ENCODE assay signal across 24 mouse cellular contexts in genomic region chr12:113338891-113339290, GRCm38 (mm10).
"Had no signal": no experiment of that assay in that cellular context is flagged by ENCODE, and none has a peak within 500 bp of the region (broad histone marks: within the 10 kb centered on the region; RNA-seq: fewer than 3 reads in every experiment).

No protein-coding gene starts in this region.

- H3K9ac ChIP-seq: heart, embryonic 15.5 days; hindbrain, embryonic 12.5 days; hindbrain, embryonic 14.5 days; intestine, embryonic 15.5 days; limb, embryonic 12.5 days; liver, embryonic 13.5 days had no signal

- H3K4me1 ChIP-seq: heart, embryonic 15.5 days; hindbrain, embryonic 10.5 days; hindbrain, embryonic 12.5 days; intestine, embryonic 15.5 days; limb, embryonic 10.5 days; limb, embryonic 12.5 days; liver, embryonic 13.5 days had no signal

- H3K4me2 ChIP-seq: heart, embryonic 15.5 days; hindbrain, embryonic 12.5 days; hindbrain, embryonic 14.5 days; intestine, embryonic 15.5 days; limb, embryonic 12.5 days; liver, embryonic 11.5 days; liver, embryonic 13.5 days had no signal

- DNase-seq: gastrocnemius, adult 2 months; gastrocnemius, postnatal 25 days; heart, postnatal 4 days; kidney, adult 18-20 months; kidney, adult 8-10 months; kidney, postnatal 10 days; kidney, postnatal 25 days; kidney, postnatal 4 days; liver; liver, embryonic 13.5 days had no signal

- ATAC-seq: hindbrain, embryonic 16.5 days; inflammation-experienced regulatory T-cells, adult 6 months; intestine, embryonic 15.5 days; intestine, postnatal 0 days had no signal

- H3K27me3 ChIP-seq: heart, embryonic 15.5 days; hindbrain, embryonic 12.5 days; intestine, embryonic 15.5 days; limb, embryonic 12.5 days; liver, embryonic 13.5 days had no signal

- H3K36me3 ChIP-seq: heart, embryonic 15.5 days; hindbrain, embryonic 10.5 days; hindbrain, embryonic 12.5 days; intestine, embryonic 15.5 days; limb, embryonic 10.5 days; limb, embryonic 12.5 days; liver, embryonic 13.5 days had no signal

- H3K27ac ChIP-seq: gastrocnemius, adult 2 months; heart, adult 2 months; heart, embryonic 15.5 days; hindbrain, embryonic 10.5 days; hindbrain, embryonic 12.5 days; hindbrain, embryonic 14.5 days; intestine, embryonic 15.5 days; layer of hippocampus, adult 2 months; left cerebral cortex, adult 2 months; limb, embryonic 10.5 days; limb, embryonic 12.5 days; liver, embryonic 13.5 days had no signal

- H3K4me3 ChIP-seq: gastrocnemius, adult 2 months; heart, adult 2 months; heart, embryonic 15.5 days; hindbrain, embryonic 10.5 days; hindbrain, embryonic 12.5 days; intestine, embryonic 15.5 days; layer of hippocampus, adult 2 months; left cerebral cortex, adult 2 months; limb, embryonic 10.5 days; limb, embryonic 12.5 days; liver, embryonic 13.5 days had no signal

- H3K9me3 ChIP-seq: heart, embryonic 15.5 days; hindbrain, embryonic 10.5 days; hindbrain, embryonic 12.5 days; intestine, embryonic 15.5 days; limb, embryonic 10.5 days; limb, embryonic 12.5 days; liver, embryonic 13.5 days had no signal
